Mouse (Mus musculus) liver, adult (tissue): Measurements from ENCODE around the gene Vsx2.

ENCODE experiments used
- GATA4 ChIP-seq: IDR thresholded peaks from 2 replicates; pipeline ENCODE4 v1.6.1; 2014; ENCODE audit warnings: mild to moderate bottlenecking, low read length; ENCODE audit not compliant: insufficient replicate concordance

Gene Vsx2

GRCm38 (mm10) chr12:84567576-84567975 lies 2.0 kb upstream of the Vsx2 start:
- no peak for TF ChIP-seq GATA4

GRCm38 (mm10) chr12:84569976-84570693 lies 573 bp downstream of the Vsx2 start:
- TF ChIP-seq GATA4: no peak

GRCm38 (mm10) chr12:84570694-84571415 lies 1.3 kb downstream of the Vsx2 start:
- no peak for TF ChIP-seq GATA4

- TF ChIP-seq GATA4: no peak
Observed at GRCm38 (mm10) chr12:84571466-84572340, 2.1 kb downstream of the Vsx2 start.

GRCm38 (mm10) chr12:84572341-84572720 lies 2.8 kb downstream of the Vsx2 start:
- TF ChIP-seq GATA4: no peak

GRCm38 (mm10) chr12:84573094-84573493 lies 3.5 kb downstream of the Vsx2 start:
- TF ChIP-seq GATA4: no peak

- no peak for TF ChIP-seq GATA4
Observed at GRCm38 (mm10) chr12:84577768-84578439, 8.3 kb downstream of the Vsx2 start.

GRCm38 (mm10) chr12:84578440-84578770 lies 8.8 kb downstream of the Vsx2 start:
- TF ChIP-seq GATA4: no peak

GRCm38 (mm10) chr12:84581285-84581684 lies 11.7 kb downstream of the Vsx2 start:
- TF ChIP-seq GATA4: no peak

- no peak for TF ChIP-seq GATA4
Observed at GRCm38 (mm10) chr12:84589825-84590761, 20.5 kb downstream of the Vsx2 start.

- TF ChIP-seq GATA4: no peak
Observed at GRCm38 (mm10) chr12:84598324-84598723, 28.8 kb downstream of the Vsx2 start.

GRCm38 (mm10) chr12:84604001-84604400 lies 34.4 kb downstream of the Vsx2 start:
- no peak for TF ChIP-seq GATA4

- TF ChIP-seq GATA4: no peak
Observed at GRCm38 (mm10) chr12:84605860-84606259, 36.3 kb downstream of the Vsx2 start.

- TF ChIP-seq GATA4: no peak
Observed at GRCm38 (mm10) chr12:84611718-84612117, 42.2 kb downstream of the Vsx2 start.
